In genomic region chr6:127151565-127152105, GRCm38 (mm10) we compare ENCODE assay signal across 8 mouse cellular contexts. TPM values are rescaled to one million over a fixed set of nuclear protein-coding genes. Genes with fewer than 3 reads are reported as not detected.
DNase-seq lines count a peak whose midpoint lies in the region; ATAC-seq and TF ChIP-seq lines count a peak whose summit lies in the region.

No protein-coding gene starts in this region.

- TF ChIP-seq CTCF in left cerebral cortex, adult 2 months (IDR thresholded peaks at IDR 0.05): peak; percentile 7; the same call in 1 of the 2 replicates
- TF ChIP-seq CTCF in small intestine, adult 2 months (IDR thresholded peaks at IDR 0.05; ENCODE audit: extremely low read depth, insufficient read length, insufficient replicate concordance, low read depth, low read length): no peak

- ATAC-seq in heart, embryonic 15.5 days (replicated peaks; ENCODE audit: insufficient number of reproducible peaks, insufficient read depth, low FRiP score, low read depth): peak; percentile 3; the same call in 1 of the 2 replicates
- ATAC-seq in megakaryocyte progenitor cell, adult 5-6 weeks (replicated peaks; ENCODE audit: poor library complexity): peak; percentile 19

- peaks cover 64% of the 10 kb centered on the region for H3K4me1 ChIP-seq in heart, embryonic 15.5 days (replicated peaks)
- H3K4me1 ChIP-seq in small intestine, adult 2 months (ENCODE audit: control insufficient read depth, insufficient read depth, insufficient read length, low read length): peaks cover 26% of the 10 kb centered on the region

- no peaks in the 10 kb centered on the region for H3K9me3 ChIP-seq in heart, embryonic 15.5 days (replicated peaks)

- 0% methylated on average over 29 of the region's 29 CpGs for WGBS in heart, embryonic 15.5 days
- whole genome bisulfite sequencing in small intestine, adult 2 months: under 1% methylated on average over 29 of the region's 29 CpGs

- peak overlapping the region; percentile 92 for H3K4me2 ChIP-seq in heart, embryonic 15.5 days

- no peaks in the 10 kb centered on the region for H3K36me3 ChIP-seq in heart, embryonic 15.5 days
- H3K36me3 ChIP-seq in small intestine, adult 2 months (ENCODE audit: control insufficient read depth, insufficient read depth, low read length): peaks cover 6% of the 10 kb centered on the region

- peak overlapping the region; percentile 66 for H3K27ac ChIP-seq in left cerebral cortex, adult 2 months
- H3K27ac ChIP-seq in heart, embryonic 15.5 days: peak overlapping the region; percentile 91
- H3K27ac ChIP-seq in small intestine, adult 2 months (ENCODE audit: insufficient read depth, low read depth, low read length): peak overlapping the region; percentile 24

- no peaks in the 10 kb centered on the region for H3K27me3 ChIP-seq in heart, embryonic 15.5 days
- H3K27me3 ChIP-seq in small intestine, adult 2 months (ENCODE audit: control insufficient read depth, insufficient read depth, low read length): peaks cover 27% of the 10 kb centered on the region

- no peak for TF ChIP-seq POLR2A in small intestine, adult 2 months (IDR thresholded peaks at IDR 0.05; ENCODE audit: low read depth, low read length)

- intact Hi-C loops in left cerebral cortex, adult 2 months (cut with DNase I): loop anchor here (1.0 kb wide), 1 partner anchor 115 kb away; no protein-coding TSS in a partner anchor

- DNase-seq in left cerebral cortex, adult 2 months (ENCODE audit: extremely low spot score in 1 of 2, low spot score in 2 of 2): peak; percentile 31 to 43
- no peak for DNase-seq in left cerebral cortex, adult 9 months (ENCODE audit: low spot score in 2 of 2)
- peak; percentile 72 for DNase-seq in embryo, embryonic 10 days (ENCODE audit: low spot score)
- peak; percentile 59 for DNase-seq in kidney, postnatal 14 days
- DNase-seq in layer of hippocampus, postnatal 14 days (ENCODE audit: low spot score in 2 of 2): no peak

- H3K9ac ChIP-seq in heart, embryonic 15.5 days: peak overlapping the region; percentile 65

- peak overlapping the region; percentile 48 for H3K4me3 ChIP-seq in left cerebral cortex, adult 2 months
- H3K4me3 ChIP-seq in heart, embryonic 15.5 days: peak overlapping the region; percentile 89
- H3K4me3 ChIP-seq in small intestine, adult 2 months (ENCODE audit: low read depth, low read length): peak overlapping the region; percentile 56

RNA-seq across cellular contexts. Expression of gene Ccnd2, which starts 0.4 kb away (rescaled TPM):
- 10 to 100 TPM; 75.1 to 97.4 TPM for total RNA-seq in left cerebral cortex, adult 2 months (2021)
- polyA plus RNA-seq in heart, embryonic 15.5 days (2015; fragmentation: Nextera tagmentation; extraction: Ambion mirVana): 482 and 541 TPM in 2 replicates
- 76.9 and 124 TPM in 2 replicates for total RNA-seq in megakaryocyte progenitor cell, adult 5-6 weeks (2015)
- total RNA-seq in megakaryocyte progenitor cell, adult 5-6 weeks (2017): 38.8 and 51.4 TPM in 2 replicates
- 17.5 and 42.9 TPM in 2 replicates for polyA plus RNA-seq in small intestine, adult 2 months (2012; rRNA removed)
- 100 to 1,000 TPM; 174 to 210 TPM for total RNA-seq in layer of hippocampus, postnatal 14 days (2021)

RNA-seq across cellular contexts. Expression of gene Tigar, which starts 42.3 kb away (rescaled TPM):
- total RNA-seq in left cerebral cortex, adult 2 months (2021): 10 to 100 TPM; 22.3 to 22.7 TPM
- polyA plus RNA-seq in heart, embryonic 15.5 days (2015; fragmentation: Nextera tagmentation; extraction: Ambion mirVana): 6.2 and 7.8 TPM in 2 replicates
- total RNA-seq in megakaryocyte progenitor cell, adult 5-6 weeks (2015): 8.4 and 9.8 TPM in 2 replicates
- total RNA-seq in megakaryocyte progenitor cell, adult 5-6 weeks (2017): 8.0 and 13.7 TPM in 2 replicates
- polyA plus RNA-seq in small intestine, adult 2 months (2012; rRNA removed): 1.3 and 1.7 TPM in 2 replicates
- total RNA-seq in layer of hippocampus, postnatal 14 days (2021): 10 to 100 TPM; 30.6 to 36.6 TPM

Comparison
In these comparisons a context has a peak if more than half of its experiments do, and no peak if none do; other contexts are left out.
1. DNase-seq: peak in left cerebral cortex, adult 2 months (2 of 2), embryo, embryonic 10 days (single experiment) and kidney, postnatal 14 days (single experiment); none in left cerebral cortex, adult 9 months (0 of 2) and layer of hippocampus, postnatal 14 days (0 of 2).
2. H3K27ac ChIP-seq: peak in every context shown above with its lines; median percentile 91 in heart, embryonic 15.5 days; 66 in left cerebral cortex, adult 2 months; 24 in small intestine, adult 2 months.
3. Peak in every context shown above with its lines, with median percentiles within 50 percentile points of each other: H3K4me3 ChIP-seq.